Mouse (Mus musculus): Measurements from ENCODE around the gene Rpl13a.
"Not testable (repeated sequence)": the region's sequence is repeated elsewhere in the genome, so short reads cannot be mapped to it uniquely, and the experiment has no call there.

Rpl13a gene

DNA sequence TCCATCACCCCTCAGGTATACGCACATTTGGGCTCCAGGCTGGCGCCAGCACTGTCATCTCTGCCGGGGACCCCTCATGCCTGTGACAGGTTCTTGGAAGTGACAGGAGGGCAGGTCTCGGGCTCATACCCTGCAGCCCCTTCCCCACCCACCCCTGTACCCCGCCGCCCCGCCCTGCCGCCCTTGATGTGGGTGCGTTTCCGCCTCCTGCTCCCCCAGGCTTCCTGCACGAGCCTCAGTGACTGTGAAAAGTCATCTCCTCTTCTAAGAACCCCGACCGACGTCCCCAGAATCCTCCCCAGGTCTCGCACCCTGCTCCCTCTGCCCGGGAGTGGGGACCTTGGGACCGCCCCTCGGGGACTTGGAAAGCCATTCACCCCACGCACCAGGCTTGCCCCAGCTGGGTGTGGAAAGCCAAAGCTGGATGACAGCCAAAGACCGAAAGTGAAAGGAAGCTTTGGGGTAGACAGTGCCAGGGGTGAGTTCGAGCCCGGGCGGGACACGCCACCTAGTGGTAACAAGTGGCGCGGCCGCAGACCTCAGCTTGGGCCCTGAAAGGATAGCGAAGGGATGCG lies 7.5 kb upstream of the Rpl13a start, which contains the start of the genes Gm45713 and Flt3l:
Gm45713 (minus strand) TSS at position 239 of the 575 bp plus-strand sequence.
Flt3l (minus strand) TSS at position 440 of the 575 bp plus-strand sequence.
- DNase-seq (ENCODE audit: low read depth, low spot score), result peak; percentile 95

DNA sequence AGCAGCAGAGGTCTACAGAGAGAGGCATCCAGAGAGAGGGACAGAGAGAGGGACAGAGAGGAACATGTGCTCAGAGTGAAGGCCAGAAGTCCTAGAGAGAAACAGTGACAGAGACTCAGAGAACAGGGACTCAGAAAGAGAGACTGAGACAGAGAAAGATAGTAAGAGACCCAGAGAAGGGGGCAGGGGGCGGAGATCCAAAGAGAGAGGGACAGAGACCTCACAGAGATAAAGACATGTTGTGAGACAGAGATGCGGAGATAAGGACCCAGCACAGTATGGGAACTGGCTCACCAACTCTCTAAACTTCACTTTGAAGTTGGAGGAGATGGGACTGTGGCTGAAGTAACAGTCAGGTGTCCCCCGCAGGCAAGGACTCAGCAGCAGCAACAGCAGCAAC lies 6.8 kb upstream of the Rpl13a start:
- DNase-seq (ENCODE audit: low read depth, low spot score), result peak; percentile 59

DNA sequence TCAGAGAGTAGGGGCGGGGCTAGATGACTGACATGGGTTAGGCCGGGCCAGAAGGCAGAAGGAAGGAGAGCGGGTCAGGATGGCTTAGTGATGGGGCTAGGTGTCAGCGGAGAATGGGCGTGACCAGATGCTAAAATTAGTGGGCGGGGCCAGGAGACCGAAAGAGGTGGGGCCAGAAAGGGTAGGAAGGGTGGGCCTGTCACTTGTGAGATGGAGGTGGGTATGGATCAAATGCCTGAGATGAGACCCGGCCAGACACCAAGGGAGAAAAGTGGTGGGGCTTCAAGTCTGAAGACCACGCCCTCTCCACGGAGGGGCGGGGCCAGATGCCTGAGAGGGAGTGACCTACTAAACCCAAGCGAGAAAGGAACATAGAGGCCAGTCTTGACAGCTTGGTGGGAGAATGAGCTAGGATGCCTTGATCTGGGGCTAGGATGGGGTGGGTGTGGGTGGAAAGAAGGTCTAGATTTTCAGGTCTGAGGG lies 6.0 kb upstream of the Rpl13a start:
- DNase-seq (ENCODE audit: low read depth, low spot score), result peak; percentile 82

DNA sequence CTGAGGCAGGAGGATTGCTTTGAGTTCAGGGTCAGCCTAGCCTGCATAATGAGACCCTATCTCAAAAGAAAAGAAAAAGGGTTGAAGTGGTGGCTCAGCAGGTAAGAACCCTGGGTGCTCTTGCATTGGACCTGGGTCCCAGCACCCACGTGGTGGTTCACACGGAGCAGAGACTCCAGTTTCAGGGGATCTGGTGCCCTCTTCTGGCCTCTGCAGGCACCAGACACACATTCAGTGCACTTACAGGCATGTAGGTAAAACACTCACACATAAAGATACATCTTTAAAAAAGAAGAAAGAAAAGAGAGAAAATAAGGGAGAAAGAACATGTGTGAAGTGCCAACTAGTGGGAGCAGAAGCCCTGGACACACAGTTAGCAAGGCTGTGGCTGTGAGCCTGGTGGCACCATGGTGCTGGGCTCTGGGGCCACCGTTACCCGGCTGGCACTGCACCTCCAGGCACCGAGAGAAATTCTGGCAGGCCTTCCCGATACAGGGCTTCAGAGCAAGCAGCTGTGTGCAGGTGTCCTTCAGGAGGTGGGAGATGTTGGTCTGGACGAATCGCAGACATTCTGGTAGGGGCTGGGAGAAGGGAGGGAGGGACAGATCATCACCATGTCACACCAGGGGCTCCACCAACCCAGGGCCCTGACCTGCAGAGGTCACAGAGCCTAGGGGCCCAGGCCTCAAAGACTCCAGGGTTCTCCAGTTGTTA lies 5.0 kb upstream of the Rpl13a start:
- DNase-seq (ENCODE audit: low read depth, low spot score), result no peak

DNA sequence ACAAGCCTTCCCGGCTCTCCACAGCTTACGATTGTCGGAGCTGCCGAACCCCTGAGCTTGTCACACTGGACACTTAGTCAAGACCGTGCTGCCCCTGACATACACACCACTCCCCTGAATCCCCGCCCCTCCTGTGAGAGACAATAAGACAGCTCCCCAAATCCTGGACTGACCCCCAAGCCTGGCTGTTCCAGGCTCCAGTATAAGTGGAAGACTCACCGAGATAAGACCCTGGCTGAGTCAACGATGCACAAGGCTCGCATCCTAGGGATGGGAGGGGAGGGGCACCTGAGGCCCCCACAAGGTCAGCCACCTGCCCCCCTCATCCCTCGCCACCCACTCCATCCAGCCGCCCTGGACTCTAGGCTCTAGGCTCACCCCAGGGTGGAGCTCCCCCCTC lies 3.3 kb upstream of the Rpl13a start:
- no peak for DNase-seq (ENCODE audit: low read depth, low spot score)

DNA sequence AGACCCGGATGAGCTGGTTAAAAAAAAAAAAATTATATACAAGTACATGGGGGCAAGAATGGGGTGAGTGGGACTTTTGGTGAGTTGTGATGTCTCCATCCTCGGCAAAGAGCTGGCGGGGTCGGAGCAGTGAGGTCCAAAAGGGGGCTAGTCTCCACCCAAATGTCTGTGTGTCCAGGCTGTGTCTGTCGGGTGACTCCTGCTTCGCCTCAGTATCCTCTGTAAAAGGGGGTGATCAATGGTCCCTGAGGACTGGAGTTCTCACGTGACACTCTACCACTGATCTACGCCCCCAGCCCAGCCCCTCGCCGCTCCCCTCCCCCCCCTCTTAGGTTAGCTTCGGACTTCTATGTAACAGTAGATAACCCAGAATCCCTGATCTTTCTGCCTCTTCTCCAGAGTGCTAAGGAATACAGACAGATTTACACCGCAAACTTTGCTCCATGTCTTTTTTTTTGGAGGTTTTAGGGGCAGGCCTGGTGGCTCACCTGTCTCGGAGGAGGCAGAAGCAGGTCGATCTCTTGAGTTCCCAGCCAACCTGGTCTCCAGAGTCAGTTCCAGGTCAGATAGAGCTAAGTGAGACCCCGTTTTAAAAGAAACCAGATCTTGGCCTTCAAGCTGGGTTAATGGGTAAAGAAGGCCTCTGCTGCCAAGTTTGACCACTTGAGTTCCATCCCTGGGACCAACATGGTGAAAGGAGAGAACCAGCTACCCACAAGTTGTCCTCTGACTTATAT lies 1.4 kb upstream of the Rpl13a start:
- DNase-seq (ENCODE audit: low read depth, low spot score), result no peak

DNA sequence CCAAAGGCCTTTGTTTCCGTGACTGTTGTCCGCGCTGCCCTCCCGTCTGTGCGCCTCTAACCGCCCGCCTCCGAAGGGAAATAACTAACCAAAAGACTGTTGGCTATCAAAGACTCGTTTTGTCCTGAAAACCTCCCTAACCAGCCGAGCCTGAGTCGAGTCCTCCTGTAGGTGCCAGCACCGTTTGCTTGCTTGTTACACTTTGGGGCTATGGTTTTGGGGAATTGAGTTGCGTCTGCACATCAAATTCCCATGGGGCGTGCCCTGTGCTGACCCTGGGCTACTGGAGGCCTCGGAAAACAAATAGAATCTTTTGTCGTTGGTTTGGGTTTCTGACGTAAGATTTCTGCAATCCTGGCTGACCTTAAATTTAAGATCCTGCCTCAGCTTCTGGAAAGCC lies 757 bp upstream of the Rpl13a start:
- no peak for DNase-seq (ENCODE audit: low read depth, low spot score)

DNA sequence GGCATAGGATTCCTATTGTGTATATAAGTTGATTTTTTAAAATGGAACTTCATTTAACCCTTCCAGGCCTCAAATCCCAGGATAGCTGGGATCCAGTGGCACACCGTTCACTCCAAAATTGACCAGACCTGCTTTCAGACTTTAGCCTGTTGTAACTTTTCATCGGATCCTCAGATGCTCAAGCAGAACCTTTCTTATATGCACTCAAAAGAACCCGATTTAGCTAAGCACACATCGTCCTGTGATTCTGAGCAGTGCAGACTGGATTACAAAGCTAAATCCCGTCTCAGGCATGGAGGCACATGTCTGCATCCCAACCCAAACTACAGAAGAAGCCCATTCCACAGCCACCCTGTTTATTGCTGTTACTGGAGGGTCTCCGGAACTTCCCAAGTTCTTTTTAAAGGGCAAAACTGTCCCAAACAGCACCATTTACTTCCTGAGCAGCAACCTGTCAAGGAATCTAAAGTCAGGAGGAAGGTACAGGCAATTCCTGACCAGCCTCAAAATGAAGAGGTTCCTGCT lies 799 bp downstream of the Rpl13a start:
- DNase-seq (ENCODE audit: low read depth, low spot score), result peak; percentile 20

DNA sequence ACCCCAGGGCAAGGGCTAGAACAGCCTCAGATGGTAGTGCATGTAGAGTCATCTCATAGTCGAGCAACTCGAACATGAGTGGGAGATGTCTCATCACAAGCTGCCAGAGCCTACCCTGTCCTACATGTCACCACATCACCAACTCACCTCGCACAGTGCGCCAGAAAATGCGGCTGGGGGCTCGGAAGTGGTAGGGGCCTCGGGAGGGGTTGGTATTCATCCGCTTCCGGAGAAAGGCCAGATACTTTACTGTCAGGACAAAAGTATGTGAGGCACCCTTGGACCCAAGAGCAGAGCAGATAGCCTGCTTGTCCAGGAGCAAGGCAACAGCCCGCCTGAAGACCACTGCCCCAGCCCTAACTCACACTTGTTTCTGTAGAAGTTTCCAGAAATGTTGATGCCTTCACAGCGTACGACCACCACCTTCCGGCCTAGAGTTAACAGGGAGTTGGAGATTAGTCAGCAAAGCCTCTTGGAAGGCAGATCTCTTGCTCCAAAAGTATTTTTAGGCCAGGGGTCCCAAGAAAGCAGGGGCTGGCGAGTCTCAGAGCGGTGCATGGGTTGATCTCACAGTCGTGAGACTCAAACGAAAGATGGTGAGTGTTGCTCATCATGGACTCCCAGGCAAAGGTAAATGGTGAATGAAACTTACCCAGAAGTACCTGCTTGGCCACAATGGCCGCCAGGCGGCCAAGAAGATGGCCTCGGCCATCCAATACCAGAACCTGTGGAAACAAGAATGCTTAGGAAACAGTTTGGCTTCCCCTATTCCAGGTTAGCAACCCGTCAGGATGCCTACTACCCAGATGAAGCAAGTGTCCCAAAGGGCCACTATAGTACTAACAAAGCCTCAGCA lies 1.5 kb downstream of the Rpl13a start:
- peak; percentile 52 for DNase-seq (ENCODE audit: low read depth, low spot score)

DNA sequence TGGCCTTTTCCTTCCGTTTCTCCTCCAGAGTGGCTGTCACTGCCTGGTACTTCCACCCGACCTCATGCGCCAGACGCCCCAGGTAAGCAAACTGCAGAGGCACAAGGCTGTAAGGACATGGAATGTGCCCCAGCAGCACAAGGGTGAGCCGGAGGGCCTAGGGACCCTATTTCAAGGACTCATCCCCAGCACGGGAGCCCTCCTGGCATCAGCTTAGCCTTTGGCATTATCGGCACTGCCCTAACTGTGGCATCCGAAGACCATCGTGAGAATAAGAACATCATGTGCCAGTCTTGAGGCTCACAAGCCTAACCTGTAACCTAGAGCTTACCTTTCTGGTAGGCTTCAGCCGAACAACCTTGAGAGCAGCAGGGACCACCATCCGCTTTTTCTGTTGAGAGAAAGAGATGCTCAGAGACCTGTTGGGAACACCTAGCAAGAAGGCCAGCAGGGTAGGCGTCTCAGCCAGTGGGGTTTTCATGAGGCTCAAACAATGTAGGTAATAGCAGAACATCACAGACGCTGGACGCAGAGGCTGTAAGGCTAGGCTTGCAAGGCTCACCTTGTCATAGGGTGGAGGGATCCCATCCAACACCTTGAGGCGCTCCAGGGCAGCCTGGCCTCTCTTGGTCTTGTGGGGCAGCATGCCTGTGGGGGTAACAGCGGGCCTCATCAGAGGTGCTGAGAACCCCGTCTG lies 2.3 kb downstream of the Rpl13a start:
- no peak for DNase-seq (ENCODE audit: low read depth, low spot score)

DNA sequence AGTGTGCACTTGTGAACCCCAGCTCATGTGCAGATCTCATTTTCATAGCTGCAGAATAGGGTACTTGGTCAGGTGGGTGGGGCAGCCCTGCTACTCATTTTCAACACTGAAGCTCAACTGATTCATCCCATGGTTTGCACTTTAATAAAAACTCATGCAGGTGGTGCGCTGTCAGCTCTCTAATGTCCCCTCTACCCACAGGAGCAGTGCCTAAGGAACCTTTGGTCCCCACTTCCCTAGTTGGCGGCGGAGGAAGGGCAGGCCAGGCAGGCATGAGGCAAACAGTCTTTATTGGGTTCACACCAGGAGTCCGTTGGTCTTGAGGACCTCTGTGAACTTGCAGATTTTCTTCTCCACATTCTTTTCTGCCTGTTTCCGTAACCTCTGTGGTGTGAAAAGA lies 2.9 kb downstream of the Rpl13a start:
- DNase-seq (ENCODE audit: low read depth, low spot score), result not testable (repeated sequence)

DNA sequence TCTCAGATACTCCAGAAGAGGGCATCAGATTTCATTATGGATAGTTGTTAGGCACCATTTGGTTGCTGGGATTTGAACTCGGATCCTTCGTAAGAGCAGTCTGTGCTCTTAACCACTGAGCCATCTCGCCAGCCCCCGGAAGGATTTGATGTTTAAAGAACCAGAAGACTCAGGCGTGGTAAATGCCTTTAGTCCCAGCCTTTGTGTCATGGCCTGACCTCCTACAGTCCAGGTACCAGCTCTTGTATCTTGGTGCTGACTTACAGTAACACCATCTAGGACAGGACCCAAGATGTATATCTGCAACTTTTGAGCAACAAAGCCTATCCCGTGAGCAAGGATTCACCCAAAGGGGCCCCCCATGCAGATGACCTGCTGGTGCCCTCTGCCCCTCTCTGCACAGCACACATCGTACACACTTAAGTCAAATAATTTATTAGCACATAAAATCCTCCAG lies 3.4 kb downstream of the Rpl13a start:
- peak; percentile 69 for DNase-seq (ENCODE audit: low read depth, low spot score)

DNA sequence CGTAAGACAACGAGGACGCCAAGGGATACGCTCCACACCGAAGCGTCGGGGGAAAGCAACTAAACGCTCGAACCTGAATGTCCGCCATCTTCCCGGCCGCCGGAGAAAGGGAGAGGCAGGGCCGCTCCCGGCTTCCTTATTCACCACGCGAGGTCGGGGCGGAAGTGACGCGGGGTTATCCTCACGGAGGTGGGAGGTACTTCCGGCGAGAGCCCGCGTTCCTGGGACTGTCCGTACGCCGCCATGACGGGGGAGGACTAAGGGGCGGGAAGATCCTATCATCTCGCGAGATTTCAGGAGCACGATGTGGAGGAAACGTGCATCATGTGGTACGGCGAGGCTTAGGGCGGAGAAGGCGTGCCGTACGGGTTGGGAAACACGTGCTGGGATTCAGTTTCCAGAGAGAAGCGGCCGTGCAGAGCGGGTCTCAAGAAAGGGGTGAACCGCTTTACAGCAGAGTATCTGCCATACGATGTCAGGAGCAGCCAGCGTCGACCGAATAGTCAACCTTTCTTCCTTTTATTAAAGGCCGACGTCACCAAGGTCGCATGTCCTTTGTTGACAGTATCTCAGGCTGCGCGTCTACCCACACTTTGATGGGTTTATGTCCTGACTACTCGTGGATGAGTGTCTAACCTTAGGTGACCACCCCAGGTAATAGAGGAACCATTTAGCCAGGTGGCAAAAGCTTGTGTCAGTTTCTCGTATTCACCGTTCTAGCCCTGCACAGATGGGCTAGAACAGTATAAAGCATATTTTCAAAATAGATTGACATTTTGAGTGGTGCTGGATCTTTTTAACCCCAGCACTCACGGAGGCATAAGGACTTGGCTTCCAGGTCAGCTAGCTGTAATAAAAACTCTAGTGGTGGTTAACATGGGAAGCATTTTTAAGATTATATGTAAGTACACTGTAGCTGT lies 4.1 kb downstream of the Rpl13a start, which contains the start of gene Rps11:
Rps11 (minus strand) TSS at position 216 of the 920 bp plus-strand sequence.
- DNase-seq (ENCODE audit: low read depth, low spot score), result peak; percentile 99

DNA sequence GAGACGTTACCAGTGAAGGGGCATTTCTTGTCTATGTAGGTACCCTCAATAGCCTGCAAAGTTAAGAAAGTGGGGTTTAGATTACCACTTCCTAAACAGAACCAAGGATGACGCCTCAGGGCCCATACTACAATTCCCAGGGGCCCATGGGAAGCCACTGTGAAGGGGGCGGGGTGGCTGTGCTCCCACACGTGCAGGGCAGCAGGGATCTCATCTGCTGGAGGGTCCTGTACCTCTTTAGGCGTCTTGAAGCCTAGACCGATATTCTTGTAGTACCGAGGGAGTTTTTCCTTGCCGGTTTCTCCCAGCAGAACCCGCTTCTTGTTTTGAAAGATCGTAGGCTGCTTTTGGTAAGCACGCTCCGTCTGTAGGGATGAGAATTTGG lies 5.4 kb downstream of the Rpl13a start:
- peak; percentile 53 for DNase-seq (ENCODE audit: low read depth, low spot score)

DNA sequence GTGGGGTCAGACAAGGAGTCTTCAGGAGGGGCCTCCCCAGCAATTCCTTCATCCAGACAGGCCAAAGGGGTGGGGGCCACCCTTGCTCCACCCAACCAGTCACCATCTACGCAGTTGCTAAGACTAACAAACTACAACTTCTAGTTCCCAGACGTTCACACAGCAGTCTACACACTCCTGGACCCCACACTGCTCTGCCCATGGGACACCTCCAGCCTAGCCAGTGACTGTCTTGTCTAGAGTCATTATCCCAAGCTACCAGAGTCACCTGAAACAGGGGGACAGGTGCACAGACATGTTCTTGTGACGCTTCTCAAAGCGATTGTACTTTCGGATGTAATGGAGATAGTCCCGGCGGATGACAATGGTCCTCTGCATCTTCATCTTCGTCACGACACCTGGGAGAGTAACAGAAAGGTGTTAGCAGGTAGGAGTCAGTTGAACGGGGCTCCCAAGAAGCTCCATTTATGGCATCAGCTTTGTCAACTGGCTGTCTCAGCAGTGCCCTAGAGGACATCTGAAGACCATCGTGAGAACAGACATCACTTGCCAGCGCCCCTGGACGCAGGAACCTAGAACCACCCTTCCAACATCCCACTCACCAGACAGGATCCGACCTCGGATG lies 5.9 kb downstream of the Rpl13a start:
- peak; percentile 26 for DNase-seq (ENCODE audit: low read depth, low spot score)

DNA sequence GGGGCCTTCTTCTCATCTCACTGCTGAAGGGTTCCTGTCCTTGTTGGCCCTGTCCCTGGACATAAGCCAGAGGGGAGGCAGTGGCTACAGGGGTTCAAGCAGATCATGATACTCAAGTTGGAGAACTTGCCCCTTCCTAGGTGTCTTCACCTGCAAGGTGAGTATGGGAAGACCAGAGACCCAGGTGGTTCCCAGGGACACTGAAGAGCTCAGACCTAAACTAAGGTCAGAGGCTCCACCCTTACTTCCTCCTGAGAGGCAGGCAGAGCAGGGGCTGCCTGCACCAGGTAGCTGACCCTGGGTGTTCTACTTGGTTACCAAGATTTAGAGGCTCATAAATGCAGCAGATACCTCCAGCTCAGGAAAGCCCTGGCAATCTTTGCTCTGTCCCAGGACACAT lies 6.6 kb downstream of the Rpl13a start:
- DNase-seq (ENCODE audit: low read depth, low spot score), result no peak

DNA sequence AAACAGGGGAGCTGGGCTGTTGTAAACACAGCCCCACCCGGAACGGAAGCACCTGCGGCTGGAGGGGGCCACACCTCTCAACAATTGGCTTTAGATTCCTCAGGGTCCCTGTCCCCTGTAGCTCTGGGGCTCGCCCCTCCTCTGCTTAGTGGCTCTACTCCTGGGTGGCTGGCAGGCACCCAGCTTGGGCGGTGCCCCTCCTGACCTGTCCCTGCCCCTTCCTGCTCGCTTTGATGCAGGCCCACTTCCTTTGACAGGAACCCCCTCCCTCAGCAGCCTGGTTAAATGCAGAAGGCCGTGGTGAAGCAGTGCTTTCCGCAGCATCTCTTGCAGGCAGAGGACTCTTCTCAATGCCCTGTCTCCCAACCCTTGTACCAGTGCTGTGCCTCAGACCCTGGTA lies 7.2 kb downstream of the Rpl13a start:
- peak; percentile 92 for DNase-seq (ENCODE audit: low read depth, low spot score)

DNA sequence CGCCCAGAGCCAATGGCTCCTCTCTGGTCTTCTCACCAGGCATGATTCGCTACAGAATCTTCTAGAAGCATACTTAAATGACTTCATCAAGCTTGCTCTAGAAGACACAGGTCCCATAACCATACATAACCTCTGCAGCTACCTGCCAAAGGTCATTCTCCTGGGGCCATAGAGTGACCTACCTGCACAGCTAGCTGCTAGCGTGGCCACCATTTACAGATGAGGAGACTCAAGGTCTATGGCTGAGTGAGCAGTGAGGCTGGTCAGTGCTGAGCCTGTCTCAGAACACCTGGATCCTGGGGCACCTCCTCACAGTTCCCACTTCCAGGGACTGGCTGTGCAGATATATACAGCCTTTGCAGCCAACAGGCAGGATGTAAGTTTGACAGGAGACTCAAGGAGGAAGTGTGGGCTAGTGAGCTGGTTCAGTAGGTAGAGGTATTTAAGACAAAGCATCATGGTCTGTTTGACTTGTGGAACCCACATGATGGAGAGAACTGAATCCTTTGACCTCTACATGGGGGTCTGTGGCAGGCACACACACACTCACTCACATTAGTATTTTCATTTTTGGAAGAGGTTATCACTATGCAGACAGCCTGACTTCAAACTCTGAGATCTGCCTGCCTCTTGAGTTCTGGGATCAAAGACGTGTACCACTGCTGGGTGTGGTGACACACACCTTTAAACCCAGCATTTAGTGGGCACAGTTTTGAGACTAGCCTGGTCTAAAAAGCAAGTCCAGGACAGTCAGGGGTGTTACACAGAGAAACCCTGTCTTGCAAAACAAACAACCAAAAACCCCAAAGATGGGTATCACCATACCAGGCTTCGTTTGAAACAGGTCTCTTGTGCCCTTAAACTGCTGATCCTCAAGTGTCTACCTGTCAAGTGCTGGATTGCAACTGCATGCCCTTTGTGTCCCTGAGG lies 8.5 kb downstream of the Rpl13a start:
- peak; percentile 55 for DNase-seq (ENCODE audit: low read depth, low spot score)

All from CD4-positive helper T cell, adult 2 months (primary cell).